Mouse (Mus musculus) MEL (cell line): ENCODE measurements around the gene Ska3. TPM values are rescaled to one million over a fixed set of nuclear protein-coding genes. Genes with fewer than 3 reads are reported as not detected.

Experiments
- DNase-seq: peaks from one replicate; pipeline ENCODE4 v3.0.0; 2011; ENCODE audit warnings: low read depth, low spot score
- H3K27ac ChIP-seq: 2 replicates; pipeline ENCODE4 v1.5.1; 2012; ENCODE audit warnings: low read depth, mild to moderate bottlenecking, control low read depth, low read length, moderate library complexity; ENCODE audit not compliant: control insufficient read depth
- H3K27me3 ChIP-seq, 2 experiments: fragments of 150-350 bp in 1 of 2; sonication (generic) in 1 of 2; 2 replicates each; pipeline ENCODE4 v1.6.1; 2012; ENCODE audit warnings: low read length in 2 of 2, mild to moderate bottlenecking in 2 of 2, improper control_type of control experiment in 1 of 2, moderate library complexity in 1 of 2; ENCODE audit not compliant: insufficient read depth in 2 of 2, control insufficient read depth in 1 of 2
- H3K36me3 ChIP-seq, 2 experiments: 2 replicates each; pipeline ENCODE4 v1.6.1; 2012 to 2014; ENCODE audit warnings: low read length in 2 of 2, improper control_type of control experiment in 1 of 2, inconsistent platforms in 1 of 2, mild to moderate bottlenecking in 1 of 2; ENCODE audit not compliant: insufficient read depth in 2 of 2, control insufficient read depth in 1 of 2
- H3K4me1 ChIP-seq, 2 experiments: fragments of 150-350 bp in 1 of 2; sonication (generic) in 1 of 2; 2 replicates each; pipeline ENCODE4 v1.6.1; 2012; ENCODE audit warnings: low read length in 2 of 2, improper control_type of control experiment in 1 of 2, mild to moderate bottlenecking in 1 of 2; ENCODE audit not compliant: insufficient read depth in 2 of 2, control insufficient read depth in 1 of 2
- H3K4me3 ChIP-seq, 2 experiments: fragments of 150-350 bp in 1 of 2; sonication (generic) in 1 of 2; 2 replicates each; pipeline ENCODE4 v1.5.1; 2012; ENCODE audit warnings: low read depth in 2 of 2, low read length in 2 of 2, mild to moderate bottlenecking in 2 of 2, moderate library complexity in 2 of 2, control low read depth in 1 of 2, improper control_type of control experiment in 1 of 2; ENCODE audit not compliant: control insufficient read depth in 1 of 2, insufficient read depth in 1 of 2
- H3K79me2 ChIP-seq: 2 replicates; pipeline ENCODE4 v1.6.1; 2012; ENCODE audit warnings: mild to moderate bottlenecking, low read length, moderate library complexity; ENCODE audit not compliant: control insufficient read depth, poor library complexity, insufficient read depth
- H3K9ac ChIP-seq: 2 replicates; pipeline ENCODE4 v1.6.1; 2012; ENCODE audit warnings: low read depth, mild to moderate bottlenecking, control low read depth, low read length, moderate library complexity; ENCODE audit not compliant: control insufficient read depth, poor library complexity, severe bottlenecking
- H3K9me3 ChIP-seq: fragments of 150-350 bp; sonication (generic); replicated peaks from 2 replicates; pipeline ENCODE4 v1.6.1; 2012; ENCODE audit warnings: mild to moderate bottlenecking, low read length, improper control_type of control experiment, moderate library complexity; ENCODE audit not compliant: insufficient read depth
- BHLHE40 ChIP-seq: IDR thresholded peaks from 2 replicates; pipeline ENCODE4 v1.6.1; 2012; ENCODE audit warnings: low read depth, mild to moderate bottlenecking, inconsistent platforms, low read length, improper control_type of control experiment, borderline replicate concordance
- CHD1 ChIP-seq: IDR thresholded peaks from 2 replicates; pipeline ENCODE4 v1.6.1; 2012; ENCODE audit warnings: low read depth, mild to moderate bottlenecking, inconsistent platforms, low read length, improper control_type of control experiment
- GABPA ChIP-seq: IDR thresholded peaks from 2 replicates; pipeline ENCODE4 v1.6.1; 2012; ENCODE audit warnings: low read depth, mild to moderate bottlenecking, inconsistent platforms, low read length, improper control_type of control experiment, moderate library complexity
- GATA1 ChIP-seq: IDR thresholded peaks from 2 replicates; pipeline ENCODE4 v1.6.1; 2011; ENCODE audit warnings: low read depth, low read length, improper control_type of control experiment
- HCFC1 ChIP-seq: IDR thresholded peaks from 2 replicates; pipeline ENCODE4 v1.6.1; 2012; ENCODE audit warnings: low read depth, mild to moderate bottlenecking, inconsistent platforms, low read length, improper control_type of control experiment, moderate library complexity
- KAT2A ChIP-seq: conservative IDR thresholded peaks from 2 replicates; pipeline ENCODE4 v1.6.1; 2012; ENCODE audit warnings: low read depth, low read length, improper control_type of control experiment, inconsistent platforms
- MAFK ChIP-seq: IDR thresholded peaks from 2 replicates; pipeline ENCODE4 v1.6.1; 2011; ENCODE audit warnings: low read depth, mild to moderate bottlenecking, low read length, improper control_type of control experiment, borderline replicate concordance
- MAX ChIP-seq: IDR thresholded peaks from 2 replicates; pipeline ENCODE4 v1.6.1; 2011; ENCODE audit warnings: low read length, improper control_type of control experiment
- MAZ ChIP-seq: IDR thresholded peaks from 2 replicates; pipeline ENCODE4 v1.6.1; 2012; ENCODE audit warnings: low read depth, mild to moderate bottlenecking, inconsistent platforms, low read length, improper control_type of control experiment
- MYB ChIP-seq: IDR thresholded peaks from 2 replicates; pipeline ENCODE4 v1.6.1; 2011; ENCODE audit warnings: mild to moderate bottlenecking, low read depth, low read length, improper control_type of control experiment
- MYC ChIP-seq: IDR thresholded peaks from 2 replicates; pipeline ENCODE4 v1.6.1; 2011; ENCODE audit warnings: low read depth, mild to moderate bottlenecking, low read length, improper control_type of control experiment, moderate library complexity
- NELFE ChIP-seq: IDR thresholded peaks from 2 replicates; pipeline ENCODE4 v1.6.1; 2011; ENCODE audit warnings: low read depth, low read length, improper control_type of control experiment
- NRF1 ChIP-seq: IDR thresholded peaks from 2 replicates; pipeline ENCODE4 v1.6.1; 2014; ENCODE audit warnings: low read depth, mild to moderate bottlenecking, inconsistent platforms, low read length, improper control_type of control experiment, moderate library complexity; ENCODE audit not compliant: poor library complexity, insufficient read depth, severe bottlenecking
- POLR2A ChIP-seq, 2 experiments: IDR thresholded peaks; 2 replicates each; pipeline ENCODE4 v1.6.1; 2011 to 2012; ENCODE audit warnings: low read length in 2 of 2, mild to moderate bottlenecking in 2 of 2, control low read depth in 1 of 2, improper control_type of control experiment in 1 of 2, low read depth in 1 of 2, moderate library complexity in 1 of 2; ENCODE audit not compliant: control insufficient read depth in 1 of 2, insufficient read depth in 1 of 2, poor library complexity in 1 of 2
- RAD21 ChIP-seq: IDR thresholded peaks from 2 replicates; pipeline ENCODE4 v1.6.1; 2011; ENCODE audit warnings: mild to moderate bottlenecking, low read depth, low read length, improper control_type of control experiment
- SIN3A ChIP-seq: IDR thresholded peaks from 2 replicates; pipeline ENCODE4 v1.6.1; 2012; ENCODE audit warnings: low read length, improper control_type of control experiment, inconsistent platforms
- SMC3 ChIP-seq: IDR thresholded peaks from 2 replicates; pipeline ENCODE4 v1.6.1; 2011; ENCODE audit warnings: low read depth, low read length, improper control_type of control experiment
- USF1 ChIP-seq: IDR thresholded peaks from 2 replicates; pipeline ENCODE4 v1.6.1; 2014; ENCODE audit warnings: low read depth, mild to moderate bottlenecking, inconsistent platforms, low read length, improper control_type of control experiment, moderate library complexity
- ZKSCAN1 ChIP-seq: IDR thresholded peaks from 2 replicates; pipeline ENCODE4 v1.6.1; 2012; ENCODE audit warnings: low read depth, mild to moderate bottlenecking, inconsistent platforms, low read length, improper control_type of control experiment, moderate library complexity
- ZMIZ1 ChIP-seq: IDR thresholded peaks from 2 replicates; pipeline ENCODE4 v1.6.1; 2012; ENCODE audit warnings: low read depth, mild to moderate bottlenecking, inconsistent platforms, low read length, improper control_type of control experiment, moderate library complexity
- ZNF384 ChIP-seq: IDR thresholded peaks from 2 replicates; pipeline ENCODE4 v1.6.1; 2012; ENCODE audit warnings: low read depth, mild to moderate bottlenecking, inconsistent platforms, low read length, improper control_type of control experiment
- polyA plus RNA-seq, 2 experiments: library from polyadenylated mRNA; stranded (reverse) in 1 of 2; unstranded in 1 of 2; fragments of >175 nt in 1 of 2; fragments of >200 nt in 1 of 2; gene quantifications; 2 replicates each; pipeline versions ENCODE4 v1.2.1 to v1.2.4; 2012; ENCODE audit warnings: low replicate concordance in 2 of 2, low read depth in 1 of 2; ENCODE audit not compliant: insufficient read length in 2 of 2, insufficient read depth in 1 of 2, missing spikeins in 1 of 2
- total RNA-seq: library from RNA; depleted of rRNA; stranded (reverse); fragments of 300-350 nt; gene quantifications from 2 replicates; pipeline ENCODE4 v1.2.3, GENCODE M21; 2012

Gene Ska3
- total and polyA plus RNA-seq, 3 experiments, result 20.2 to 29.7 TPM; not detected in 1

GRCm38 (mm10) chr14:57789759-57790158, 36.2 kb downstream of the Ska3 start:
- Histone ChIP-seq H3K9ac (no peak overlapping the region), H3K79me2 (no peaks in the 10 kb centered on the region), H3K27ac (no peak overlapping the region), H3K4me1 (no peaks in the 10 kb centered on the region), H3K27me3 (peaks cover 2 to 3% of the 10 kb centered on the region in 2 experiments), H3K36me3 (no peaks in the 10 kb centered on the region), H3K9me3 (no peaks in the 10 kb centered on the region)
- no peak for DNase-seq
- no peak for TF ChIP-seq CHD1
- no peak for TF ChIP-seq HCFC1
- TF ChIP-seq ZNF384, result no peak
- TF ChIP-seq RAD21, result no peak
- TF ChIP-seq SIN3A, result no peak
- no peak for TF ChIP-seq USF1
- TF ChIP-seq MAZ, result no peak
- no peak for TF ChIP-seq MAX
- no peak for TF ChIP-seq MYB
- no peak for TF ChIP-seq NRF1
- TF ChIP-seq POLR2A (IDR thresholded peaks at IDR 0.05; ENCODE audit: control insufficient read depth in 1 of 2, insufficient read depth in 1 of 2, low read depth in 1 of 2, low read length in 2 of 2, poor library complexity in 1 of 2), result no peak
- no peak for TF ChIP-seq BHLHE40
- TF ChIP-seq KAT2A, result no peak
- TF ChIP-seq MAFK, result no peak
- TF ChIP-seq NELFE, result no peak
- TF ChIP-seq SMC3, result no peak
- TF ChIP-seq ZMIZ1, result no peak
- TF ChIP-seq, all 39 proteins: peak for 0
- H3K4me3 ChIP-seq, result no peak overlapping the region

- H3K4me3 ChIP-seq, result no peak overlapping the region
- TF ChIP-seq GATA1 (no peak), MYC (no peak), ZKSCAN1 (no peak), GABPA (no peak), RAD21 (no peak), MAFK (peak; percentile 66; the same call in 1 of the 2 replicates), POLR2A (IDR thresholded peaks at IDR 0.05; ENCODE audit: control insufficient read depth in 1 of 2, insufficient read depth in 1 of 2, low read depth in 1 of 2, low read length in 2 of 2, poor library complexity in 1 of 2) (no peak)
- no peaks in the 10 kb centered on the region for H3K79me2 ChIP-seq
- no peaks in the 10 kb centered on the region for H3K4me1 ChIP-seq
- H3K9ac ChIP-seq, result no peak overlapping the region
- no peaks in the 10 kb centered on the region for H3K9me3 ChIP-seq
- peaks cover 3 to 4% of the 10 kb centered on the region in 2 experiments for H3K27me3 ChIP-seq
- no peak for DNase-seq
- H3K27ac ChIP-seq, result no peak overlapping the region
- H3K36me3 ChIP-seq, result no peaks in the 10 kb centered on the region
Measured at GRCm38 (mm10) chr14:57789311-57789710, 36.7 kb downstream of the Ska3 start.
